Mouse (Mus musculus): ENCODE measurements around the gene Noc4l. TPM values are rescaled to one million over a fixed set of nuclear protein-coding genes. Genes with fewer than 3 reads are reported as not detected.
A peak's percentile ranks its signal among the peaks of the same experiment; 100 is the strongest.

The Noc4l gene
- polyA plus RNA-seq (2015; fragmentation: Nextera tagmentation; extraction: Ambion mirVana) = 16.2 and 18.9 TPM in 2 replicates

GRCm38 (mm10) chr5:110652719-110653648 is at the start of gene Noc4l, which contains the start of gene Ddx51:
TSS of gene Noc4l (minus strand) at chr5:110653417.
TSS of gene Ddx51 (plus strand) at chr5:110653451.
- H3K4me1 ChIP-seq (ENCODE audit: insufficient read depth, low read depth, low read length) = 0 out of 2 replicates have a peak, but pooled peaks cover 8% of the 10 kb centered on the region
- ATAC-seq (peak; percentile 92), DNase-seq (ENCODE audit: low spot score) (peak; percentile 96)
- no peaks in the 10 kb centered on the region for H3K9me3 ChIP-seq (ENCODE audit: low read length)
- no peaks in the 10 kb centered on the region for H3K27me3 ChIP-seq (replicated peaks; ENCODE audit: insufficient read depth, low read length)
- peak within 1 kb of the TSS; percentile 59; the same call in 1 of the 2 replicates for H3K27ac ChIP-seq (ENCODE audit: low read length)
- H3K4me3 ChIP-seq (ENCODE audit: low read depth, low read length) = peak within 1 kb of the TSS; percentile 97
- H3K4me2 ChIP-seq (replicated peaks; ENCODE audit: low read depth, low read length) = peak within 1 kb of the TSS; percentile 96
- under 1% methylated on average over 89 of the region's 91 CpGs for WGBS
- peaks cover 46% of the 10 kb centered on the region for H3K36me3 ChIP-seq (ENCODE audit: insufficient read depth, low read length)
- H3K9ac ChIP-seq (replicated peaks; ENCODE audit: low read depth) = peak within 1 kb of the TSS; percentile 73
- TF ChIP-seq CTCF (IDR thresholded peaks at IDR 0.05) (peak; percentile 42; the same call in 1 of the 2 replicates), EP300 (IDR thresholded peaks at IDR 0.05) (no peak)

DNA sequence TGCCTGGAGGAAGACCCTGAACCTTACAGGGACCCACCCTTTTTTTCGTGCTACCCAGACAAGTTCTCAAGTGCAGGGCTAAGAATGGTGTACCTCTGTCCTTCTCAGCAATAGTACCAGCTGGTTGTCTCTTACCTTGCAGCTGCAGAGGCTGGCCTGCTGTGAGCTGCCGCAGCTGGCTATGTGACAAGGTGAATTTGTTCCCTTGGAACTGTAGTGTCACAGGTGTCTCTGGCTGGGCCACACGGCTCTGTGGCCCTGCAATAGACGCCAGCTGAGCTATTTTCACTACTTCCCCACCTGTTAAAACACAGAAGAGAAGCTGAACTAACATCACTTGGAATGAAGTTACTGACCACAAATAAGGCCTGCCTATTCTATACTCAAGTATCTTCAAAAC is 45.4 kb upstream of the Noc4l start:
- Histone ChIP-seq H3K4me1 (ENCODE audit: insufficient read depth, low read depth, low read length) (no peaks in the 10 kb centered on the region), H3K9ac (replicated peaks; ENCODE audit: low read depth) (no peak overlapping the region), H3K27me3 (replicated peaks; ENCODE audit: insufficient read depth, low read length) (no peaks in the 10 kb centered on the region), H3K4me3 (ENCODE audit: low read depth, low read length) (no peak overlapping the region), H3K36me3 (ENCODE audit: insufficient read depth, low read length) (peaks cover 71% of the 10 kb centered on the region; the same call in 1 of the 2 replicates), H3K9me3 (ENCODE audit: low read length) (no peaks in the 10 kb centered on the region), H3K27ac (ENCODE audit: low read length) (no peak overlapping the region), H3K4me2 (replicated peaks; ENCODE audit: low read depth, low read length) (no peak overlapping the region)
- WGBS = 89% methylated on average over 4 of the region's 4 CpGs
- TF ChIP-seq CTCF (IDR thresholded peaks at IDR 0.05) (no peak), EP300 (IDR thresholded peaks at IDR 0.05) (no peak)
- DNase-seq (ENCODE audit: low spot score) = no peak
- no peak for ATAC-seq

GRCm38 (mm10) chr5:110682041-110682440 is 28.8 kb upstream of the Noc4l start:
- no peaks in the 10 kb centered on the region for H3K4me1 ChIP-seq (ENCODE audit: insufficient read depth, low read depth, low read length)
- no peak overlapping the region for H3K9ac ChIP-seq (replicated peaks; ENCODE audit: low read depth)
- H3K27me3 ChIP-seq (replicated peaks; ENCODE audit: insufficient read depth, low read length) = no peaks in the 10 kb centered on the region
- 87% methylated on average over 8 of the region's 8 CpGs for WGBS
- no peak overlapping the region for H3K27ac ChIP-seq (ENCODE audit: low read length)
- H3K4me2 ChIP-seq (replicated peaks; ENCODE audit: low read depth, low read length) = no peak overlapping the region
- DNase-seq (ENCODE audit: low spot score) (no peak), ATAC-seq (no peak)
- peaks cover 64% of the 10 kb centered on the region for H3K36me3 ChIP-seq (ENCODE audit: insufficient read depth, low read length)
- no peak overlapping the region for H3K4me3 ChIP-seq (ENCODE audit: low read depth, low read length)
- TF ChIP-seq EP300 (IDR thresholded peaks at IDR 0.05) = no peak
- TF ChIP-seq CTCF (IDR thresholded peaks at IDR 0.05) = no peak
- H3K9me3 ChIP-seq (ENCODE audit: low read length) = no peaks in the 10 kb centered on the region

DNA sequence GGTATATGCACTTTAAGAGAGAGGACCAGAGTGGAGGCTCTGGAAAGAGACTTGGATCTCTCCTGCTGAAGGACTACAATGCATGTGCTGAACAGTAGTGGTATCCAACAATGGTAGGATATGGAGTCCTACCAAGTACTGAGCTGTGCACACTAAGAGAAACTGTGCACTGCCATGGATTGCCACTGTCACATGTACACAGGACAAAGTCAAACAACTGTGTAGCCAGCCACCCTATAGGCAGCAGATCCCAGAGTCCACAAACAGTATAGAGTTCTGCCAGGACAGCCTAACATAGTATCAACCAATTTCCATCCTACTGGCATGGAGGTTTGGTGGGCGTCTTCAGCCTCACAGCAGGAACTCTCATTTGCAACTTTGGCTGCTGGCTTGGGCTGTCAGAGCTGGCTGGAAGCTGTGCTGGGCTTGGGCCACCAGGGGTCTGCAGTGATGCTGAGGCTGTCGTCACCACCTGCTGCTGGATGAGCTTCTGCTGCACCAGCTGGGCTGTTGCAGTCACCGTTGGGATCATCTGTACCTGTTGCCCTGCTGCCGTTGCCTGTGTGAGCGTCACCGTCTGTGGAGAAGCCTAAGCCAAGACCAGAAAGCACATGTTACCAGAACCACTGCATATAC is 12.4 kb upstream of the Noc4l start:
- Histone ChIP-seq H3K27ac (ENCODE audit: low read length) (no peak overlapping the region), H3K27me3 (replicated peaks; ENCODE audit: insufficient read depth, low read length) (no peaks in the 10 kb centered on the region), H3K9me3 (ENCODE audit: low read length) (no peaks in the 10 kb centered on the region), H3K9ac (replicated peaks; ENCODE audit: low read depth) (no peak overlapping the region), H3K4me3 (ENCODE audit: low read depth, low read length) (no peak overlapping the region), H3K4me2 (replicated peaks; ENCODE audit: low read depth, low read length) (no peak overlapping the region), H3K36me3 (ENCODE audit: insufficient read depth, low read length) (peaks cover 60% of the 10 kb centered on the region), H3K4me1 (ENCODE audit: insufficient read depth, low read depth, low read length) (no peaks in the 10 kb centered on the region)
- TF ChIP-seq CTCF (IDR thresholded peaks at IDR 0.05) (no peak), EP300 (IDR thresholded peaks at IDR 0.05) (no peak)
- DNase-seq (ENCODE audit: low spot score) (no peak), ATAC-seq (no peak)
- 69% methylated on average over 6 of the region's 6 CpGs for WGBS

- TF ChIP-seq CTCF (IDR thresholded peaks at IDR 0.05) = no peak
- TF ChIP-seq EP300 (IDR thresholded peaks at IDR 0.05) = no peak
- H3K36me3 ChIP-seq (ENCODE audit: insufficient read depth, low read length) = peaks cover 55% of the 10 kb centered on the region
- DNase-seq (ENCODE audit: low spot score) (no peak), ATAC-seq (no peak)
- WGBS = 93% methylated on average over 2 of the region's 2 CpGs
- H3K9ac ChIP-seq (replicated peaks; ENCODE audit: low read depth) = no peak overlapping the region
- H3K4me1 ChIP-seq (ENCODE audit: insufficient read depth, low read depth, low read length) = no peaks in the 10 kb centered on the region
- H3K4me3 ChIP-seq (ENCODE audit: low read depth, low read length) = no peak overlapping the region
- H3K9me3 ChIP-seq (ENCODE audit: low read length) = no peaks in the 10 kb centered on the region
- H3K27me3 ChIP-seq (replicated peaks; ENCODE audit: insufficient read depth, low read length) = no peaks in the 10 kb centered on the region
- H3K4me2 ChIP-seq (replicated peaks; ENCODE audit: low read depth, low read length) = no peak overlapping the region
- no peak overlapping the region for H3K27ac ChIP-seq (ENCODE audit: low read length)
Observed at GRCm38 (mm10) chr5:110664750-110665269, 11.6 kb upstream of the Noc4l start.

GRCm38 (mm10) chr5:110664041-110664440 is 10.8 kb upstream of the Noc4l start:
- Histone ChIP-seq H3K4me3 (ENCODE audit: low read depth, low read length) (no peak overlapping the region), H3K9me3 (ENCODE audit: low read length) (no peaks in the 10 kb centered on the region), H3K4me1 (ENCODE audit: insufficient read depth, low read depth, low read length) (no peaks in the 10 kb centered on the region), H3K36me3 (ENCODE audit: insufficient read depth, low read length) (peaks cover 51% of the 10 kb centered on the region), H3K27me3 (replicated peaks; ENCODE audit: insufficient read depth, low read length) (no peaks in the 10 kb centered on the region), H3K4me2 (replicated peaks; ENCODE audit: low read depth, low read length) (no peak overlapping the region), H3K9ac (replicated peaks; ENCODE audit: low read depth) (no peak overlapping the region), H3K27ac (ENCODE audit: low read length) (no peak overlapping the region)
- WGBS = 88% methylated on average over 2 of the region's 2 CpGs
- no peak for TF ChIP-seq EP300 (IDR thresholded peaks at IDR 0.05)
- TF ChIP-seq CTCF (IDR thresholded peaks at IDR 0.05) = no peak
- DNase-seq (ENCODE audit: low spot score) (no peak), ATAC-seq (no peak)
